Mouse (Mus musculus) limb, embryonic 11.5 days (tissue): ENCODE measurements at regions not wholly inside any gene's neighbourhood (a gene's known extent, or its start where the extent isn't known, plus 50 kb on each side); places are given as distances from the start of the nearest gene placed in this dataset.
A peak's percentile ranks its signal among the peaks of the same experiment; 100 is the strongest.

ENCODE experiments used
- ATAC-seq: fragments of 200-750 bp; cut with Nextera tagmentation; 2 replicates; pipeline ENCODE4 v1.8.0; 2017; ENCODE audit warnings: low read depth; ENCODE audit not compliant: insufficient number of reproducible peaks, low FRiP score, low TSS enrichment
- DNase-seq: peaks from one replicate; pipeline ENCODE4 v3.0.0-alpha.2; 2015; ENCODE audit warnings: low spot score
- H3K27ac ChIP-seq: fragments of 300-500 bp; sonication (generic); replicated peaks from 2 replicates; pipeline ENCODE4 v1.5.1; 2014; ENCODE audit warnings: low read depth, mild to moderate bottlenecking, low read length
- H3K27me3 ChIP-seq: fragments of 300-500 bp; sonication (generic); 2 replicates; pipeline ENCODE4 v1.6.1; 2014; ENCODE audit warnings: mild to moderate bottlenecking, low read length, mixed read lengths; ENCODE audit not compliant: control insufficient read depth, insufficient read depth
- H3K36me3 ChIP-seq: fragments of 300-500 bp; sonication (generic); 2 replicates; pipeline ENCODE4 v1.6.1; 2014; ENCODE audit warnings: mild to moderate bottlenecking, low read length, moderate library complexity, mixed read lengths; ENCODE audit not compliant: control insufficient read depth, insufficient read depth
- H3K4me1 ChIP-seq: fragments of 300-500 bp; sonication (generic); 2 replicates; pipeline ENCODE4 v1.6.1; 2014; ENCODE audit warnings: low read length, mixed read lengths; ENCODE audit not compliant: control insufficient read depth, insufficient read depth
- H3K4me2 ChIP-seq: fragments of 300-500 bp; sonication (generic); 2 replicates; pipeline ENCODE4 v1.6.1; 2014; ENCODE audit warnings: low read depth, mild to moderate bottlenecking, moderate library complexity; ENCODE audit not compliant: severe bottlenecking
- H3K4me3 ChIP-seq: fragments of 300-500 bp; sonication (generic); 2 replicates; pipeline ENCODE4 v1.5.1; 2014; ENCODE audit warnings: low read depth, low read length
- H3K9ac ChIP-seq: fragments of 300-500 bp; sonication (generic); 2 replicates; pipeline ENCODE4 v1.6.1; 2014; ENCODE audit warnings: mild to moderate bottlenecking, low read length
- H3K9me3 ChIP-seq: fragments of 300-500 bp; sonication (generic); 2 replicates; pipeline ENCODE4 v1.6.1; 2016; ENCODE audit warnings: low read length; ENCODE audit not compliant: control insufficient read depth
- WGBS: fragments of 180-500 bp; shearing (Covaris S2); extraction: QIAGEN DNeasy Blood & Tissue Kit; methylation state at CpG from one replicate; pipeline ENCODE4 v1.1.7; 2014; 5-methylcytosine and 5-hydroxymethylcytosine counted together

- ATAC-seq (no peak), DNase-seq (no peak)
- H3K4me3 ChIP-seq = no peak overlapping the region
- no peaks in the 10 kb centered on the region for H3K4me1 ChIP-seq
- WGBS = 12% methylated on average over 3 of the region's 3 CpGs
- no peak overlapping the region for H3K9ac ChIP-seq
- H3K27me3 ChIP-seq = no peaks in the 10 kb centered on the region
- H3K27ac ChIP-seq = no peak overlapping the region
- H3K9me3 ChIP-seq = no peaks in the 10 kb centered on the region
- H3K36me3 ChIP-seq = no peaks in the 10 kb centered on the region
- no peak overlapping the region for H3K4me2 ChIP-seq
These were observed 593.1 kb upstream of the Cdh11 start for GRCm38 (mm10) chr8:103378545-103378944.

- no peak for ATAC-seq
These were observed 596.1 kb upstream of the Cdh11 start for GRCm38 (mm10) chr8:103381575-103381974.

GRCm38 (mm10) chr8:103391359-103391758 is 605.9 kb upstream of the Cdh11 start:
- no peak for DNase-seq
- Histone ChIP-seq H3K9me3 (no peaks in the 10 kb centered on the region), H3K9ac (no peak overlapping the region), H3K4me3 (no peak overlapping the region), H3K4me2 (no peak overlapping the region), H3K27me3 (no peaks in the 10 kb centered on the region), H3K36me3 (no peaks in the 10 kb centered on the region), H3K27ac (no peak overlapping the region), H3K4me1 (no peaks in the 10 kb centered on the region)
- 86% methylated on average over 6 of the region's 6 CpGs for WGBS
- ATAC-seq = no peak

More at GRCm38 (mm10) chr8:103381575-103381974, 596.1 kb upstream of the Cdh11 start:
- Histone ChIP-seq H3K4me1 (no peaks in the 10 kb centered on the region), H3K27ac (no peak overlapping the region), H3K4me3 (no peak overlapping the region), H3K9me3 (no peaks in the 10 kb centered on the region), H3K36me3 (no peaks in the 10 kb centered on the region), H3K4me2 (no peak overlapping the region), H3K27me3 (no peaks in the 10 kb centered on the region), H3K9ac (no peak overlapping the region)
- WGBS = 84% methylated on average over 3 of the region's 3 CpGs
- no peak for DNase-seq

GRCm38 (mm10) chr8:103395316-103395715 is 609.9 kb upstream of the Cdh11 start:
- H3K4me2 ChIP-seq = no peak overlapping the region
- no peak overlapping the region for H3K27ac ChIP-seq
- no peaks in the 10 kb centered on the region for H3K9me3 ChIP-seq
- WGBS = 23% methylated on average over 4 of the region's 4 CpGs
- no peak for DNase-seq
- no peaks in the 10 kb centered on the region for H3K27me3 ChIP-seq
- H3K4me3 ChIP-seq = no peak overlapping the region
- ATAC-seq = no peak
- no peak overlapping the region for H3K9ac ChIP-seq
- H3K4me1 ChIP-seq = peaks cover 3% of the 10 kb centered on the region; the same call in 1 of the 2 replicates
- H3K36me3 ChIP-seq = no peaks in the 10 kb centered on the region

GRCm38 (mm10) chr8:103398179-103398578 is 612.7 kb upstream of the Cdh11 start:
- ATAC-seq = no peak
- Histone ChIP-seq H3K9ac (no peak overlapping the region), H3K4me3 (no peak overlapping the region), H3K27ac (no peak overlapping the region), H3K27me3 (no peaks in the 10 kb centered on the region), H3K9me3 (no peaks in the 10 kb centered on the region), H3K36me3 (no peaks in the 10 kb centered on the region), H3K4me1 (peaks cover 3% of the 10 kb centered on the region; the same call in 1 of the 2 replicates), H3K4me2 (no peak overlapping the region)
- DNase-seq = peak; percentile 28
- 48% methylated on average over 3 of the region's 3 CpGs for WGBS

GRCm38 (mm10) chr8:103399466-103399865 is 614.0 kb upstream of the Cdh11 start:
- WGBS = 83% methylated on average over 3 of the region's 3 CpGs
- no peak for ATAC-seq

GRCm38 (mm10) chr8:103400143-103400542 is 614.7 kb upstream of the Cdh11 start:
- Histone ChIP-seq H3K36me3 (no peaks in the 10 kb centered on the region), H3K27me3 (no peaks in the 10 kb centered on the region), H3K4me1 (peaks cover 3% of the 10 kb centered on the region; the same call in 1 of the 2 replicates), H3K9ac (no peak overlapping the region), H3K4me2 (no peak overlapping the region), H3K4me3 (no peak overlapping the region), H3K9me3 (no peaks in the 10 kb centered on the region), H3K27ac (no peak overlapping the region)
- no peak for DNase-seq
- 78% methylated on average over 1 of the region's 1 CpGs for WGBS
- no peak for ATAC-seq

More at GRCm38 (mm10) chr8:103399466-103399865, 614.0 kb upstream of the Cdh11 start:
- no peak overlapping the region for H3K9ac ChIP-seq
- H3K4me1 ChIP-seq = peaks cover 3% of the 10 kb centered on the region; the same call in 1 of the 2 replicates
- H3K9me3 ChIP-seq = no peaks in the 10 kb centered on the region
- H3K27me3 ChIP-seq = no peaks in the 10 kb centered on the region
- H3K4me3 ChIP-seq = no peak overlapping the region
- no peak overlapping the region for H3K4me2 ChIP-seq
- no peak overlapping the region for H3K27ac ChIP-seq
- H3K36me3 ChIP-seq = no peaks in the 10 kb centered on the region
- no peak for DNase-seq

GRCm38 (mm10) chr8:103402731-103403130 is 617.3 kb upstream of the Cdh11 start:
- no peaks in the 10 kb centered on the region for H3K9me3 ChIP-seq
- H3K27ac ChIP-seq = no peak overlapping the region
- 83% methylated on average over 3 of the region's 3 CpGs for WGBS
- H3K36me3 ChIP-seq = no peaks in the 10 kb centered on the region
- no peak for DNase-seq
- ATAC-seq = no peak
- H3K4me2 ChIP-seq = no peak overlapping the region
- H3K9ac ChIP-seq = no peak overlapping the region
- H3K4me1 ChIP-seq = peaks cover 3% of the 10 kb centered on the region; the same call in 1 of the 2 replicates
- H3K4me3 ChIP-seq = no peak overlapping the region
- H3K27me3 ChIP-seq = no peaks in the 10 kb centered on the region

- no peak overlapping the region for H3K4me3 ChIP-seq
- WGBS = 94% methylated on average over 4 of the region's 4 CpGs
- H3K36me3 ChIP-seq = no peaks in the 10 kb centered on the region
- no peak overlapping the region for H3K4me2 ChIP-seq
- H3K9me3 ChIP-seq = no peaks in the 10 kb centered on the region
- DNase-seq (no peak), ATAC-seq (no peak)
- no peaks in the 10 kb centered on the region for H3K27me3 ChIP-seq
- no peak overlapping the region for H3K27ac ChIP-seq
- H3K9ac ChIP-seq = no peak overlapping the region
- H3K4me1 ChIP-seq = no peaks in the 10 kb centered on the region
These were observed 618.4 kb upstream of the Cdh11 start for GRCm38 (mm10) chr8:103403826-103404225.
